Mouse (Mus musculus) midbrain, embryonic 16.5 days (tissue): ENCODE results near the gene Plekhd1. TPM values are rescaled to one million over a fixed set of nuclear protein-coding genes. Genes with fewer than 3 reads are reported as not detected.
A peak's percentile ranks its signal among the peaks of the same experiment; 100 is the strongest.

Experiments
- ATAC-seq: fragments of 200-750 bp; cut with Nextera tagmentation; 2 replicates; pipeline ENCODE4 v1.8.0; 2017; ENCODE audit warnings: moderate TSS enrichment
- H3K27ac ChIP-seq: fragments of 300-500 bp; sonication (generic); 2 replicates; pipeline ENCODE4 v1.5.1; 2014; ENCODE audit warnings: mild to moderate bottlenecking, low read length, mixed read lengths
- H3K27me3 ChIP-seq: fragments of 300-500 bp; sonication (generic); 2 replicates; pipeline ENCODE4 v1.6.1; 2014; ENCODE audit warnings: low read depth, low read length, mixed read lengths; ENCODE audit not compliant: control insufficient read depth, insufficient read depth
- H3K36me3 ChIP-seq: fragments of 300-500 bp; sonication (generic); 2 replicates; pipeline ENCODE4 v1.6.1; 2014; ENCODE audit warnings: mild to moderate bottlenecking, low read length, moderate library complexity, mixed read lengths; ENCODE audit not compliant: control insufficient read depth, insufficient read depth
- H3K4me1 ChIP-seq: fragments of 300-500 bp; sonication (generic); 2 replicates; pipeline ENCODE4 v1.6.1; 2014; ENCODE audit warnings: mild to moderate bottlenecking, low read length, mixed read lengths; ENCODE audit not compliant: control insufficient read depth, insufficient read depth
- H3K4me2 ChIP-seq: fragments of 300-500 bp; sonication (generic); 2 replicates; pipeline ENCODE4 v1.6.1; 2014; ENCODE audit warnings: mild to moderate bottlenecking, low read length, mixed read lengths
- H3K4me3 ChIP-seq: fragments of 300-500 bp; sonication (generic); 2 replicates; pipeline ENCODE4 v1.5.1; 2014; ENCODE audit warnings: low read depth, mild to moderate bottlenecking, low read length, moderate library complexity, mixed read lengths
- H3K9ac ChIP-seq: fragments of 300-500 bp; sonication (generic); 2 replicates; pipeline ENCODE4 v1.6.1; 2014; ENCODE audit warnings: low read depth, low read length, mixed read lengths
- H3K9me3 ChIP-seq: fragments of 300-500 bp; sonication (generic); replicated peaks from 2 replicates; pipeline ENCODE4 v1.6.1; 2014; ENCODE audit warnings: mild to moderate bottlenecking, low read length, mixed read lengths; ENCODE audit not compliant: control insufficient read depth, poor library complexity, severe bottlenecking
- WGBS: fragments of 180-500 bp; shearing (Covaris S2); extraction: QIAGEN DNeasy Blood & Tissue Kit; methylation state at CpG from one replicate; pipeline ENCODE4 v1.1.7; 2014; 5-methylcytosine and 5-hydroxymethylcytosine counted together
- polyA plus RNA-seq: library from polyadenylated mRNA; unstranded; fragments of >200 nt; fragmentation: Nextera tagmentation; extraction: Ambion mirVana; gene quantifications from 2 replicates; pipeline ENCODE4 v1.2.1, GENCODE M21; 2015

Plekhd1 gene
- 3.0 and 3.9 TPM in 2 replicates for polyA plus RNA-seq

DNA sequence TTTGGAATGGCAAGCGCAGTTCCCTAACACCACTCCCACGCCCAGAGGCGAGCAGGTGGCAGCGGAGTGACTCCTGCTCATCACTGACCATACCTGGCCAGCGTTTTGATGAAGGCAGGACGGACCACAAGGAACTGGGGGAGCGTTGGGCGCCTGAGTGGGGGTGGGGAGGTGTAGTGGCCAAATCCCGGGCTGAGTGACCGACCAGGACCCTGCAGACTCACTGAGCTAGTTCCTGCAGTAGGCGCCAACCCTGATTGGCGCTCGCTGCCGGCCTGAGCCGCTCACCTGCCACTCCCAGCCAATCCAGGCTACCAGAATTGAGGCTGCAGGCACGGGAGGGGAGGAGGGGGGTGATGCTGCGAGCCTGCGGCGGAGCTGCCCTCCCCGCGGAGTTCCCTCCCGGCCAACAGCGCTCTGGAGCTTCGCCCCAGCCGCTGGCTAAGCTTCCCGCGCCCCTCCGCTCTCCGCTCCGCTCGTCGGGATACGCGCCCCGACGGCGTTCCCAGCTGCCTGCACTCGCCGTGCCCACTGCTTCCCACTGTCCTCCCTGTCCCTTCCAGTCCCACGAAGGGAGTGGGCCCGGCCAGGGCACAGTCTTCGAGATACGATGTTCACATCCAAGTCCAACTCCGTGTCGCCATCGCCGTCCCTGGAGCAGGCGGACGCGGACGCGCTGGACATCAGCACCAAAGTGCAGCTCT lies at the start of gene Plekhd1:
Gene Plekhd1 (plus strand): TSS at position 323 of the 704 bp plus-strand sequence.
- Histone ChIP-seq H3K9ac (peak within 1 kb of the TSS; percentile 55), H3K4me2 (peak within 1 kb of the TSS; percentile 70), H3K9me3 (no peaks in the 10 kb centered on the region), H3K36me3 (no peaks in the 10 kb centered on the region), H3K4me1 (peaks cover 10% of the 10 kb centered on the region), H3K4me3 (peak within 1 kb of the TSS; percentile 42), H3K27ac (no peak within 1 kb of the TSS), H3K27me3 (peaks cover 24% of the 10 kb centered on the region)
- WGBS: under 1% methylated on average over 49 of the region's 52 CpGs
- ATAC-seq: peak; percentile 63

DNA sequence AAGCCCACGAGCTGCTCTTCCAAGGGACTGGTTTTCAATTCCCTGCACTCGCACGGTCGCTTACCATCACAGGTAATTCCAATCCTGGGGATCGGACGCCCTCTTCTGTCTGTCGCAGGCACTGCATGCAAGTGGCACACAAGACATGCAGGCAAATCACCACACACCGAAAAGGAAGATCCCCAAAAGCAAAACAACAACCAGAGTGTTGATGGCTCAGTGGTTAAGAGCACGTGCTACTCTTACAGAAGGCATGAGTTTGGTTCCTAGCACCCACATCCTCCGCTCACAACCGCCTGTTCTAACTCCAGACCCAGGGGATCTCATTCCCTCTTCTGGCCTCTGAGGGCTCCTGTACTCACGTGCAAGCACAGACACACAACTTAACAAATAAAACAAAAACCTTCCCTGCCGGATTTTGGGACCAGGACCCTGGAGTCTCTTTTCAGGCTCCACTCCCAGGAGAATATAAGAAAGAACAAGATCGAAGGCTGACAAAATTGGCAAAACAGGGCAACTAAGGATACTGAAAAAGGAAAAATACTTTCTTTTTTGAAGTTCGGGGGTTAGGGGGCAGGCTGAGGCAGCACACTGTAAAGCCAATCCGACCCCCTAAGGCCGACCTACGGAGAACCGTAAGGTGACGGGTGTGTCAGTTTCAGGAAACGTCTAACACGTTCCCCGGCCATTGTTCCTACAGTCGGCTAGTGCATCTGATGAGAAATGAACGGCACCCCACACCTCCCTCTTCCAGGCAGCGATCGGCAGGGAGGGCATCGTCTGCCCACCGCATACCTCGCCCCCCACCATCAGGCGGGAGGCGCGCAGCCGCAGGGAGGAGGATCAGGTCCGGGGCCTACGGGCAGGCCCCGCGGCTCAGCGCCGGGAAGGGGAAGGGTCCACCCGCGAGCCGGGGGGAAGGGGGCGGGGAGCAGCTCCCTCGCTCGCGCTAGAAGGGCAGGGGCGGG lies 49.4 kb upstream of the Plekhd1 start:
- peak overlapping the region; percentile 99 for H3K4me3 ChIP-seq
- H3K27me3 ChIP-seq: no peaks in the 10 kb centered on the region
- H3K27ac ChIP-seq: peak overlapping the region; percentile 92
- no peaks in the 10 kb centered on the region for H3K9me3 ChIP-seq
- peak overlapping the region; percentile 94 for H3K9ac ChIP-seq
- H3K4me1 ChIP-seq: peaks cover 42% of the 10 kb centered on the region
- ATAC-seq: peak; percentile 77; the same call in 1 of the 2 replicates
- WGBS: 2% methylated on average over 42 of the region's 48 CpGs
- peak overlapping the region; percentile 96 for H3K4me2 ChIP-seq
- peaks cover 18% of the 10 kb centered on the region for H3K36me3 ChIP-seq

DNA sequence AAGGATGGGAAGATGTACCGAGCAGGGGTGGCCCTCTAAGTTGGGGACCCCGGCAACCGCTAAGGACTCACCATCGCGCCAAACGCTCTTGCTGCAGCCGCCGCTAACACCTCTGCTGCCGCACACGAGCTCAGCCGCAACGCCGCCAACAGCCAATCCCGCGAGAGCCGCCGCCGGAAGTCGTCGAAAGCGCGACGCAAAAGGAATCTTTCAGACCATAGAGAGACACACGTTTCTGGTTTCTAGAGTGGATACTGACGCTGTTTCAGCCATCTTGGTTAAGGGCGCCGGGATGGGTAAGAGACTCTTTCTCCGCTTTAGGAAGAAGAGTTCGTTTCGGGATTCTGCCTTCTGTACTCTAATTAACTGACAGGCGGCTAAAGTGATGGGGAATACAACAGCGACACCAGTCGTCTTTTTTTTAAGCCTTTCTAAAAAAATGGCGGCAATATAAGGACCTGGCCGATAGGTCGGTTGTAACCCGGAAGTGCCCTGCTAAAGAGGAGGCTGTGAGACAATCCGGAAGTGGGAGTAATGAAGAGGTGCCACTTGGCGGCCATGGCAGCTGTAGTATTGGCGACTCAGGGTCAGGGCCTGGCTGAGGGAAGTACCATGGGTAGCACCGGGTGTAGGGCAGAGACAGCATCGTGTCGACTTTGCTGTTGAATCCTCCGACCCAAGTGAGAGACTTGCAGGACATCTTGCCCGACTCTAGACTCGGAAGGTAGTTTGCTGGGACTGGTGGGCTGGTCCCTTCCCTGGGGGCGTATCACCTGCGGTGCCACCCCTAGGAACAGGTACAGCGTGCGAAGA lies 48.5 kb upstream of the Plekhd1 start, which contains the start of the genes Slc39a9 and Erh:
Gene Slc39a9 (plus strand): TSS at position 191 of the 813 bp plus-strand sequence.
Gene Erh (minus strand): TSS at position 649 of the 813 bp plus-strand sequence.
- peak within 1 kb of the TSS; percentile 99 for H3K4me3 ChIP-seq
- peak within 1 kb of the TSS; percentile 96 for H3K4me2 ChIP-seq
- no peaks in the 10 kb centered on the region for H3K27me3 ChIP-seq
- ATAC-seq: peak; percentile 98
- WGBS: under 1% methylated on average over 50 of the region's 50 CpGs
- H3K27ac ChIP-seq: peak within 1 kb of the TSS; percentile 92
- peak within 1 kb of the TSS; percentile 94 for H3K9ac ChIP-seq
- H3K36me3 ChIP-seq: peaks cover 11% of the 10 kb centered on the region
- H3K9me3 ChIP-seq: no peaks in the 10 kb centered on the region
- peaks cover 47% of the 10 kb centered on the region for H3K4me1 ChIP-seq

DNA sequence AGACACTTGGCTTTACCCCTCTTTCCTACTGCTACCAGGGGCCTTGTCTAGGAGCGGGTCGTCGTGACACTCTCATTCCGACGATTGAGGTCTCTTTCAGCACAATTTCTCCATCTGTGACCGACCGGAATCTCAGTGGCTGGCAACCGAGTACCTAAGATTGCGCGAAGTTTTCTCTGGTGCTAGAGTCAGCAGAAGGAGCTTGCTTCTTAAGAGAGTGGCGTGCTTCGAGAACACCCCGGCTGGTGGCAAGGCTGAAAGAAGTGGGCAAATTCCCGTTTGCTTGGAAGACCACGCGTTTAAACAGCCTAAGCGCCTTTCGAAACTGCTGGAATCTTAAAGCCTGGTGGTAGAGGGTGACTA lies 47.9 kb upstream of the Plekhd1 start:
- Histone ChIP-seq H3K9ac (peak overlapping the region; percentile 62), H3K4me2 (peak overlapping the region; percentile 84), H3K4me3 (peak overlapping the region; percentile 99), H3K27ac (no peak overlapping the region), H3K27me3 (no peaks in the 10 kb centered on the region), H3K36me3 (peaks cover 8% of the 10 kb centered on the region), H3K4me1 (peaks cover 49% of the 10 kb centered on the region), H3K9me3 (no peaks in the 10 kb centered on the region)
- 10% methylated on average over 18 of the region's 18 CpGs for WGBS
- ATAC-seq: no peak; the same call in 1 of the 2 replicates

DNA sequence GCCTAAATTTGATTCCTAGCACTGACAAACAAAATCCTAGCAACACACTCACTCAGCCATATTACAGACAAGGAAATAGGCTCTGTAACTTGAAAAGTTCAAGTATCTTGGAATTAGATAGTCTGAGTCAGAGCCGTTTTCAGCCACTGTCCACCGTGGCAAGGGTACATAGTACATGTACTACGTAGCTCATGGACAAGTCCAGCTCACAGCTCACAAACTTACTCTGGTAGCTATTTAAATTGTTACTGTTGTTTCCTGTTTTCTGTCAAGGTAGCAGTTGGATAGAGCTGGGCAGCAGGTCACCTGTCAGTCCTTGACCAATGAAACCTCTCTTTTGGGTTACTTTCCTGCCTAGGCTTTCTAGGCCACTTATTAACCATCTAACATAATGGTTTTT lies 46.0 kb upstream of the Plekhd1 start:
- peaks cover 49% of the 10 kb centered on the region for H3K4me1 ChIP-seq
- ATAC-seq: no peak
- H3K36me3 ChIP-seq: no peaks in the 10 kb centered on the region
- no peaks in the 10 kb centered on the region for H3K27me3 ChIP-seq
- no peak overlapping the region for H3K27ac ChIP-seq
- H3K9me3 ChIP-seq: no peaks in the 10 kb centered on the region
- 98% methylated on average over 3 of the region's 3 CpGs for WGBS
- H3K4me3 ChIP-seq: peak overlapping the region; percentile 6; the same call in 1 of the 2 replicates
- H3K4me2 ChIP-seq: peak overlapping the region; percentile 84
- H3K9ac ChIP-seq: no peak overlapping the region

DNA sequence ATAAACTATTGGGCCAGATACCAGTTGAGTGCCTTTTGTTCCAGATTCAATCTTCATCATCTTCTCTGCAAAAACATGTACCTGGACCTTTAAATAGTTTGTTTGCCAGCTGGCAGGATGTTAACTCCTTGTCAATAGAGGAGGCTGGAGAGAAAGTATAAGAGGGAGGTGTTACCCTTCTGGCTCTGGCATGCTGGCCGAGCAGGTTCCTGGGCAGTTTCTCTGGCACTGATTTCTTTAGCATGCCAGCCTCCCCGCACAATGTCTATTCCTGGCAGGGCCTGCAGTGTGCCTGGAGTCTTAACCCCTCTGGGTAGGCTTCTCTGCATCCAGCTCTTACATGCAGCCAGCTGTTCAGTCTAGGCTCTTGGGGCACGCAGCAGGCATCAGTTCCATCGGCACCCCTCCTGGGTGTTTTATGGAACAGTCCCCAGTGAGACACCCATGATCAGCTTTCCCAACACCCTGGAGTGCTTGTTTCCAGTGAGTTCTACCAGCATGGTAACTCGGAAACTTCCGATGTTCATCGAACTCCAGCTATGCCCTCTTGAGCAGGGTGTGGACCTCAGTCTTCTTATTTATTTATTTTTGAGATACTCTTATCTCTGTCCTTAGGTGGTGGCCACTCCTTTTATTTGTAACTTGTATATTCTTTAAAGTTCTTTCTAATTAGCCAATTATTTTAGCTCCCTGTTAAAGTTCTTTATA lies 38.3 kb upstream of the Plekhd1 start:
- H3K9me3 ChIP-seq: no peaks in the 10 kb centered on the region
- no peaks in the 10 kb centered on the region for H3K27me3 ChIP-seq
- H3K4me3 ChIP-seq: no peak overlapping the region
- no peak for ATAC-seq
- H3K4me1 ChIP-seq: 0 out of 2 replicates have a peak, but pooled peaks cover 2% of the 10 kb centered on the region
- H3K4me2 ChIP-seq: no peak overlapping the region
- H3K27ac ChIP-seq: no peak overlapping the region
- H3K9ac ChIP-seq: no peak overlapping the region
- WGBS: 89% methylated on average over 7 of the region's 7 CpGs
- no peaks in the 10 kb centered on the region for H3K36me3 ChIP-seq

DNA sequence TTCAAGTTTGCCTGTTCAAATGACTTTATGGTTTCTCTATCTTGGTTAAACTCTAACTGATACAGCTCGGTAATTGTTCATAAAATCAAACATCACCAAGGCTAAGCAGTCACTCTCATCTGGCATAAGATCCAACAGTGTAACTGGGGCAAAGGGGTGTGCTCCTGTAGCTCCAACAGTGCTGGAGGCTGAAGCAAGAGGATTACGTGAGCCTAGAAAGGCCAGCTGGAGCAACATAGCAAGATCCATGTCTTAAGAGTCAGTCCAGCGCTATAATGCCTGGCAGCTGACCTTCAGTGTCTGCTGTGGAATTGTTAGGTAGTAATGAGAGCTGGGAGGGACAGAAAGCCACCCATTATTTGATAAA lies 37.7 kb upstream of the Plekhd1 start:
- 89% methylated on average over 3 of the region's 3 CpGs for WGBS

DNA sequence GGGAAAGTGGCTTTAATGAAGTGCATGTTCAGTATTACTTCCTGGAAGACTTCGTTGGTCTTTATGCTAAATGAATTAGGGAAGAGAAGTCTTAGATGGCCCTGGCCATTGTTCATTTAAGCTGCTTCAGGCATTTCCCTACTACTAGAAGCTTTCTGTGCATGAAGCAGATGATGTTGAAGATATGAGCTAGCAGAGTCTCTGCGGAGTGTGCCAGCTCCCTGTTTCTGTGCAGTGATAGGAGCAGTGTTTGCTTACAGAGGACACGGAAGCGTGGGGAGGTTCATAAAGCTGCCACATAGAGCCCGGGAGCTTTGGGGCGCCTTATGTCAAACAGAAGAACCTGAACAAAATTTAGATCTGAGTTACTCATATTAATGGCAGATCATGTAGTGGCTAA lies 33.7 kb upstream of the Plekhd1 start:
- no peak overlapping the region for H3K4me3 ChIP-seq
- 78% methylated on average over 6 of the region's 6 CpGs for WGBS
- H3K9me3 ChIP-seq: no peaks in the 10 kb centered on the region
- H3K27me3 ChIP-seq: no peaks in the 10 kb centered on the region
- no peak overlapping the region for H3K4me2 ChIP-seq
- no peaks in the 10 kb centered on the region for H3K36me3 ChIP-seq
- ATAC-seq: no peak
- H3K27ac ChIP-seq: no peak overlapping the region
- no peaks in the 10 kb centered on the region for H3K4me1 ChIP-seq
- H3K9ac ChIP-seq: no peak overlapping the region

More for the DNA sequence above, 37.7 kb upstream of the Plekhd1 start:
- Histone ChIP-seq H3K9ac (no peak overlapping the region), H3K4me2 (no peak overlapping the region), H3K4me1 (no peaks in the 10 kb centered on the region), H3K4me3 (no peak overlapping the region), H3K27me3 (no peaks in the 10 kb centered on the region), H3K9me3 (no peaks in the 10 kb centered on the region), H3K27ac (no peak overlapping the region), H3K36me3 (no peaks in the 10 kb centered on the region)
- ATAC-seq: no peak
